Mouse (Mus musculus): ENCODE results near the gene Sowahd.
"Not testable (repeated sequence)": the region's sequence is repeated elsewhere in the genome, so short reads cannot be mapped to it uniquely, and the experiment has no call there.

Gene Sowahd

DNA sequence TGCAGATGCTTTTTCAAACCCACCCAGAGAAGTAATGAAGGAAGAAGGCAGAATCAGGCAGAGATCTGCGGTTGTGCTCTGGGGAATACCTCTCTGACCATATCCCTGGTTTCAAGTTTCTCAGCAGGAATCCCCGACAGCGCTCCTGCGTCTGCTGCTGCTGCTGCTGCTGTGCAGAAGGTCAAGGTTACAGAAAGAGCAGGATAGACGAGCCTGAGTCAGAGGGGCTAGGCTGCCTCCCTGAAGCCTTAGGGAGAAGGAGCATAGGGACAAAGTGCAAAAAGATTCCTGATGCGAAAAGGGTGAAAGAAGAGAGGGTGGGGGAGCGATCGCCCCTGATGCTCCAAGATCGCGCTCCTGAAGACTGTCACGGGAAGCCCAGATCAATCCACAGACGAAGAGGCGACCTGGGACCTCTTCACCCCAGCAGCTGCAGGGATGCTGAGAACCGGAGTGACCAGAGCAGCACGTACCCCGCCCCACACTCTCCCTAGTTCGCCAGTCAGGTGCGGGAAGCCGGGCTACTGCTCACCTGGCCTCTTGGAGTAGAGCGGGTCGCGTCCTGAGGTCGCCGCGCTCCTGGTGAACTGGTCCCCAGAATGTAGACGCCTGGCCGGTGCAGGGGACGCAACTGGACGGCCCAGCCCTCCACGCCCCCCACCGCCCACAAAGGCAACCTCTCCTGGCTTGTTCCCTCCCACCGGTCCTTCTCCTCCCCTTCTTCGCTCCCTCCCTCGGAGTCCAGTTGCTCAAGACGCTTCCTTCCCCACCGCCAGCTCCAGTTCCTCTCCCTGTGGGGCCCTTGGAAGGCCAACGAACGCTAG, at the start of gene Sowahd:
Gene Sowahd (plus strand): TSS at position 780 of the 824 bp plus-strand sequence.
- DNase-seq (ENCODE audit: low spot score) = no peak

GRCm38 (mm10) chrX:37013870-37014269, 34.8 kb upstream of the Sowahd start:
- no peak for DNase-seq (ENCODE audit: low spot score)

GRCm38 (mm10) chrX:37018150-37018654, 30.4 kb upstream of the Sowahd start:
- DNase-seq (ENCODE audit: low spot score) = no peak

DNA sequence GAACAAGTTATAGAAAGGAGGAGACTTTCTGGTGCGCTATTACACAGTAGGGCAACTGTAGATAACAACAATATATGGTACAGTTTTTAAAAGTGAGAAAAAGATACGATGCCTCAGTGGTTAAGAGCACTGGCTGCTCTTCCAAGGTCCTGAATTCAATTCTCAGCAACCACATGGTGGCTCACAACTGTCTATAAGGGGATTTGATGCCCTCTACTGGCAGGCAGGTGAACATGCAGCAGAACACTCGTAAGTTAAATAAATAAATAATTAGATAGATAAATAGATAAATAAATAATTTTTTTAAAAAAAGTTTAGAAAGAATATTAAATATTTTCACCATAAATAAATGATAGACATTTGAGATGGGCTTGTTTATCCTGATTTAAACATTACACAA, 29.6 kb upstream of the Sowahd start:
- DNase-seq (ENCODE audit: low spot score) = no peak

- DNase-seq (ENCODE audit: low spot score) = peak; percentile 40
Measured at GRCm38 (mm10) chrX:37022690-37023089, 26.0 kb upstream of the Sowahd start.

- DNase-seq (ENCODE audit: low spot score) = no peak
Measured at GRCm38 (mm10) chrX:37023652-37024309, 24.9 kb upstream of the Sowahd start.

GRCm38 (mm10) chrX:37028378-37028777, 20.3 kb upstream of the Sowahd start:
- DNase-seq (ENCODE audit: low spot score) = peak; percentile 40

DNA sequence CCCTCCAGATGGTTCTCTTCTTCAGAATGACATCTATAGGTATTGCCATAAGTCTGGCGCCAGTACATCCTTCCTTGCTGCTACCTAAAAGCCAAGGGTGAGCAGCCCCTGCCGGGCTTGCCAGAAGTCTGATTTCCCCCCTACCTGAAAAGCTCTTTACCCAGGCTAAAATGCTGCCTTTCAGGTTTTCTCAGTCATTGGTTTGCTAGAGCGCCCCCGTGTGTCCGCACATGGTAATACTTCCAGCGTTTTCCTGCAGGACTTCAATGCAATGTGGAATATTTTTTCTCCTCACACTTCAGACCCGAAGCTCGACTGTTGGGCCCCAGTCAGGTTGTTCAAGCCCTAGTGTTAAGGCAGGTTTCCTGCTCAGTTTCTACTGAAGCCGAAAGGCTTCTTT, 5.9 kb upstream of the Sowahd start:
- DNase-seq (ENCODE audit: low spot score) = peak; percentile 40

DNA sequence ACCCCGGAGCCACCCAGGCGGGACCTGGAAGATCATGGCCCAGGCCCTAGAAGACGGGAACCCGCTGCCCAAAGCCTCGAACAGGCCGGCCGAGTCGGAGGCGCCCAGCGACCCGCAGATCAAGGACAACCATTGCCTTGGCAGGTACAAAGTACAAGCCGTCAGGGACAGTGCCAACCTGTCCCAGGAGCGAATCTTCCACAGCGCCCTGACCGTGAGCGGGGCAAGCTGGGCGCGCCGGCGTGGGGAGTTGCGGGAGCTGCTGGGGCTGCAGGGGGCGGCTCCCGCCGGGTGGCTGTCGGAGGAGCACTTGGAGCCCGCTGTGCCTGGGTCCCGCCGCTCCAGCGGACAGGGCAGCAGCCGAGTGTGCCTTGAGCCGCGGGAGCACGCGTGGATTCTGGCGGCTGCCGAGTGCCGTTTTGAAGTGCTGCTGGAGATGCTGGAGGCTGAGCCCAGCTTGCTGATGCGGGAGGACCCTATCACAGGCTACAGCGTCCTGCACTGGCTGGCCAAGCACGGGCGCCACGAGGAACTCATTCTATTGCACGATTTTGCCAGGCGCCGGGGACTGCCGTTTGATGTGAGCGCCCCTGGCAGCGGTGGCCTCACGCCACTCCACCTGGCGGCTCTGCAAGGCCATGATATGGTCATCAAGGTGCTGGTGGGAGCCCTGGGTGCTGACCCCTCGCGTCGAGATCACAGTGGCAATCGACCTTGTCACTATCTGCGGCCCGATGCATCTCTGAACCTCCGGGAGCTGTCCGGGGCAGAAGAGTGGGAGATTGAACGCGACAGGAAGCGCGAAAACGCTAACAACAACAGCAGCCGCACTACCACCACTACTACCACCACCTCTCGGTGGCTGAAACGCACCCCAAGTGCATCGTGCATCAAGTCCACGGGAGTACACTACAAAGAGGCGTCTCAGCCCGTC, 512 bp downstream of the Sowahd start:
- peak; percentile 10 for DNase-seq (ENCODE audit: low spot score)

GRCm38 (mm10) chrX:37063902-37064301, 15.3 kb downstream of the Sowahd start:
- no peak for DNase-seq (ENCODE audit: low spot score)

GRCm38 (mm10) chrX:37067299-37067698, 18.7 kb downstream of the Sowahd start:
- no peak for DNase-seq (ENCODE audit: low spot score)

- DNase-seq (ENCODE audit: low spot score) = no peak
Measured at GRCm38 (mm10) chrX:37068766-37069165, 20.1 kb downstream of the Sowahd start.

- DNase-seq (ENCODE audit: low spot score) = peak; percentile 57
Measured at GRCm38 (mm10) chrX:37074262-37074892, 25.7 kb downstream of the Sowahd start.

GRCm38 (mm10) chrX:37076651-37077050, 28.0 kb downstream of the Sowahd start:
- DNase-seq (ENCODE audit: low spot score) = no peak

- DNase-seq (ENCODE audit: low spot score) = not testable (repeated sequence)
Measured at GRCm38 (mm10) chrX:37080345-37080744, 31.7 kb downstream of the Sowahd start.

DNA sequence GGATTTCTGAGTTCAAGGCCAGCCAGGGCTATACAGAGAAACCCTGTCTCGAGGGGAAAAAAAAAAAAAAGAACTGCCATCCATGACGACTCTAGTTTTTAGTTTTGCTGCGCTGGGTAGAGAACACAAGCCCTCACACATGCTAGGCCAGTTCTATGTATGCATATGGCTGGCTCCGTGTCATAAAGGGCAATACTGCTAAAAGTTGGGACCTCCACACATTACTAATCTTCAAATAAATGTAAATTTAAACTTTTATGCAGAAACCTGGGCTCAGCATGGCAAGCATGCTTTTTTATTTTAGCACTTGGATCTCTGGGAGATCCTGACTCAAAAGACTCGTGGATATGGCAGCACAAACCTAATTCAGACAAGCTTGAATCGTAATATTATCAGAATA, 32.5 kb downstream of the Sowahd start:
- DNase-seq (ENCODE audit: low spot score) = no peak

GRCm38 (mm10) chrX:37084318-37084926, 35.8 kb downstream of the Sowahd start:
- peak; percentile 7 for DNase-seq (ENCODE audit: low spot score)

DNA sequence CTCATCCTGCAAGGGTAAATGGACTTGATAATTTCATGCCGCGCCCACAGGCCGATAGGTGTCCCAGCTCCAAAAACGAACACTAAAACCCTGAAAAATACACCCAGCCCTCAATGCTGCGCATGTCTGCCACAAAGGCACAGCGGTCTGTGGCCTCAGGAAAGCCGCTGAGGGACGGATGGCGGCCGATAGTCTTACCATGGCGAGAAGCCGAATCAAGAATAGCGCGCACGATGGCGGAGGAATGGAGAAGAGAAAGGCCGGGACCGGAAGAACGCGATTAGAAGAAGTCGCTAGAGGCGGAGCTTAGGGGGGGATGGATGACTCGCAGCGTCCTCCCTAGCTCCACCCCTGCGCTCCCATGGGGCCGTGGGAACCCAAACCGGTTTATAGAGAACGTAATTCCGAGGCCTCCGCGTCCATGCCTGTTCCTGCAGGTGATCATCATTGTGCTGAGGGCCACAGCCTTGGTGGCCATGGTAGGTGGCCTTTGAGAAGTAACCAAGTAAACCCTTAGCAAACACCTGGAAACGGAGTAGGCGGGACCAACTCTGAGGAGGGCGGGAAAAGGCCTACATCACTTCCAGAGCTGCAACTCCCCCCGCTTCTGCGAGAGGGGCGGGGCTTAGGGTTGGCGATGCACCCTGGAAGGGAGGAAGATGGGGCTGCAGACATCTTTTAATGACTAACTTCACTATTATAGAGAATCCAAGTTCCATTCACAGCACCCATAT, 36.4 kb downstream of the Sowahd start, which contains the start of gene Rpl39:
Gene Rpl39 (minus strand): TSS at position 476 of the 734 bp plus-strand sequence.
- DNase-seq (ENCODE audit: low spot score) = peak; percentile 86

DNA sequence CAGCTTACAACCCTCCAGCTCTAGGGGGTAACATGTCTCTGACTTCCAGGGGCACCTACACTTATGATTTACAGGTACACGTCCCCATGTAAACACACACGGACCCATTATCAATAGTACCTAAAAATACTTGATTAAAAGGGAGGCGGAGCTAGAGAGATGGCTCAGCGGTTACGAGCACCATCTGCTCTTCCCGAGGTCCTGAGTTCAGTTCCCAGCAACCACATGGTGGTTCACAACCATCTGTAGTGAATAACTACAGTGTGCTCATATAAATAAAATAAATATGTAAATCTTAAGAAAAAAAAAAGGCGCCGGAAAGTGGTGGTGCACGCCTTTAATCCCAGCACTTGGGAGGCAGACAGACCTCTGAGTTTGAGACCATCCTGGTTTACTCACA, 37.0 kb downstream of the Sowahd start:
- DNase-seq (ENCODE audit: low spot score) = no peak

DNA sequence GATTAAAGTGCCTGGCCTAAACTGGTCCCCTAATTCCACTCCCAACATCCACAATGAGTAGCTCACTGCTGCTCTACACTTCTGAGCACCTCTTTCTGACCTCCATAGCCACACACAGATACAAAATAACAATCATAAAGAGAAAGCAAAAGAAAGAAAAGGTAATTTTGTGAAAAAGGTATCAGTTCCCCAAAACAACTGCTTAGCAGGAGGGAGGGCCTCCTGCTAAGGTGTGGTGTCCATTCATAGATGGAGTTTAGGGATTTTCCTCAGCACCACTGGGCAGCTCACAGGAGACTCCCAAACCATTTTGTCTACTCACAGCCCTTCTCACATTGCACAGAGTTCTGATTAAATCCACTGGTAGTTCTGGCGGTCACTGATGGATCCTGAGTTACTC, 40.1 kb downstream of the Sowahd start:
- no peak for DNase-seq (ENCODE audit: low spot score)

Data from MN1 (cell line).